ENCODE assay signal across 28 mouse cellular contexts in genomic region chr11:87841436-87841835, GRCm38 (mm10). TPM values are rescaled to one million over a fixed set of nuclear protein-coding genes. Genes with fewer than 3 reads are reported as not detected.
DNase-seq lines count a peak whose midpoint lies in the region; ATAC-seq and TF ChIP-seq lines count a peak whose summit lies in the region.
"Had no signal": no experiment of that assay in that cellular context is flagged by ENCODE, and none has a peak within 500 bp of the region (broad histone marks: within the 10 kb centered on the region; RNA-seq: fewer than 3 reads in every experiment).

No protein-coding gene starts in this region.

- no peak overlapping the region for H3K9ac ChIP-seq in forebrain, embryonic 11.5 days (ENCODE audit: low read length)
- no peak overlapping the region for H3K9ac ChIP-seq in forebrain, postnatal 0 days
- H3K9ac ChIP-seq: embryonic facial prominence, embryonic 13.5 days; embryonic facial prominence, embryonic 15.5 days; forebrain, embryonic 12.5 days had no signal

- WGBS in forebrain, embryonic 11.5 days, result 85% methylated on average over 3 of the region's 3 CpGs
- WGBS in forebrain, postnatal 0 days, result 88% methylated on average over 3 of the region's 3 CpGs

- no peaks in the 10 kb centered on the region for H3K27me3 ChIP-seq in forebrain, embryonic 11.5 days (ENCODE audit: control insufficient read depth, insufficient read depth, low read length)
- H3K27me3 ChIP-seq in forebrain, postnatal 0 days (ENCODE audit: insufficient read depth, low read length), result no peaks in the 10 kb centered on the region
- H3K27me3 ChIP-seq: embryonic facial prominence, embryonic 13.5 days; embryonic facial prominence, embryonic 15.5 days had no signal

- TF ChIP-seq CTCF in forebrain, postnatal 0 days (IDR thresholded peaks at IDR 0.05; ENCODE audit: low read depth), result no peak

- no peak overlapping the region for H3K4me2 ChIP-seq in forebrain, embryonic 11.5 days (ENCODE audit: low read depth, low read length, severe bottlenecking)
- H3K4me2 ChIP-seq in forebrain, postnatal 0 days (ENCODE audit: low read depth), result no peak overlapping the region
- H3K4me2 ChIP-seq: embryonic facial prominence, embryonic 13.5 days; embryonic facial prominence, embryonic 15.5 days; forebrain, embryonic 12.5 days had no signal

- no peak overlapping the region for H3K4me3 ChIP-seq in forebrain, embryonic 11.5 days (ENCODE audit: low read depth, low read length)
- no peak overlapping the region for H3K4me3 ChIP-seq in forebrain, postnatal 0 days (ENCODE audit: low read depth, low read length)
- H3K4me3 ChIP-seq: embryonic facial prominence, embryonic 13.5 days; embryonic facial prominence, embryonic 15.5 days; erythroblast, embryonic 14.5 days; forebrain, embryonic 12.5 days had no signal

- no peak for ATAC-seq in forebrain, embryonic 11.5 days (replicated peaks; ENCODE audit: low FRiP score)
- ATAC-seq in forebrain, postnatal 0 days, result no peak
- peak; percentile 34; the same call in 1 of the 2 replicates for ATAC-seq in erythroid progenitor cell, adult 5-6 weeks (replicated peaks; ENCODE audit: low FRiP score, poor library complexity, severe bottlenecking)
- no peak for ATAC-seq in activated CD4-positive, CD25-positive, alpha-beta regulatory T cell, adult 4 months
- ATAC-seq: forebrain, embryonic 14.5 days; forebrain, embryonic 16.5 days; Patski had no signal

- no peaks in the 10 kb centered on the region for H3K36me3 ChIP-seq in forebrain, embryonic 11.5 days (ENCODE audit: control insufficient read depth, insufficient read depth, low read length)
- no peaks in the 10 kb centered on the region for H3K36me3 ChIP-seq in forebrain, postnatal 0 days (ENCODE audit: insufficient read depth)
- H3K36me3 ChIP-seq: embryonic facial prominence, embryonic 13.5 days; embryonic facial prominence, embryonic 15.5 days; forebrain, embryonic 12.5 days; G1E had no signal

- no peak overlapping the region for H3K27ac ChIP-seq in forebrain, embryonic 11.5 days (ENCODE audit: low read depth, low read length)
- H3K27ac ChIP-seq in forebrain, postnatal 0 days (ENCODE audit: low read depth, low read length), result no peak overlapping the region
- H3K27ac ChIP-seq: embryonic facial prominence, embryonic 13.5 days; embryonic facial prominence, embryonic 15.5 days; forebrain, embryonic 12.5 days had no signal

- no peaks in the 10 kb centered on the region for H3K9me3 ChIP-seq in forebrain, embryonic 11.5 days (ENCODE audit: control insufficient read depth, low read length)
- no peaks in the 10 kb centered on the region for H3K9me3 ChIP-seq in forebrain, postnatal 0 days (ENCODE audit: low read length)
- H3K9me3 ChIP-seq: embryonic facial prominence, embryonic 13.5 days; embryonic facial prominence, embryonic 15.5 days; forebrain, embryonic 12.5 days; G1E had no signal

- no peaks in the 10 kb centered on the region for H3K4me1 ChIP-seq in forebrain, embryonic 11.5 days (replicated peaks; ENCODE audit: control insufficient read depth, insufficient read depth, low read length)
- H3K4me1 ChIP-seq in forebrain, postnatal 0 days (ENCODE audit: insufficient read depth), result no peaks in the 10 kb centered on the region
- H3K4me1 ChIP-seq: embryonic facial prominence, embryonic 13.5 days; embryonic facial prominence, embryonic 15.5 days; forebrain, embryonic 12.5 days had no signal

- DNase-seq in forebrain, embryonic 11.5 days (ENCODE audit: low spot score), result peak; percentile 41
- DNase-seq in forebrain, postnatal 0 days, result no peak
- peak; percentile 88 for DNase-seq in A20 (ENCODE audit: low read depth, low spot score)
- DNase-seq: adrenal gland, adult 2 months; adrenal gland, postnatal 10 days; adrenal gland, postnatal 25 days; cerebellum, adult 11 months; cerebellum, adult 18-20 months; cerebellum, adult 8-10 months; cerebellum, adult 9-11 months; cerebellum, postnatal 14 days; cerebellum, postnatal 36 days; embryo, embryonic 11 days had no signal

RNA-seq across cellular contexts. Expression of gene Mks1, which starts 11.6 kb away (rescaled TPM):
- 15.6 and 17.2 TPM in 2 replicates for polyA plus RNA-seq in forebrain, embryonic 11.5 days (2014; fragmentation: Nextera tagmentation; extraction: Ambion mirVana)
- 6.8 and 11.1 TPM in 2 replicates for total RNA-seq in forebrain, postnatal 0 days (2014; rRNA removed)
- 6.1 and 8.8 TPM in 2 replicates for polyA plus RNA-seq in forebrain, postnatal 0 days (2015; fragmentation: Nextera tagmentation; extraction: Ambion mirVana)
- total RNA-seq in erythroid progenitor cell, adult 5-6 weeks (2015; ENCODE audit: low replicate concordance), result not detected in 2 replicates
- not detected in 2 replicates for total RNA-seq in erythroid progenitor cell, adult 5-6 weeks (2017; ENCODE audit: low replicate concordance)
- polyA plus RNA-seq in activated CD4-positive, CD25-positive, alpha-beta regulatory T cell, adult 4 months (2017; shearing (Covaris generic)), result 1 to 10 TPM; 4.7 to 4.8 TPM

RNA-seq across cellular contexts. Expression of gene Lpo, which starts 13.3 kb away (rescaled TPM):
- 0.28 and 1.0 TPM in 2 replicates for polyA plus RNA-seq in forebrain, embryonic 11.5 days (2014; fragmentation: Nextera tagmentation; extraction: Ambion mirVana)
- total RNA-seq in forebrain, postnatal 0 days (2014; rRNA removed), result 0.46 and 1.1 TPM in 2 replicates
- 0.62 and 1.3 TPM in 2 replicates for polyA plus RNA-seq in forebrain, postnatal 0 days (2015; fragmentation: Nextera tagmentation; extraction: Ambion mirVana)
- not detected in 2 replicates for total RNA-seq in erythroid progenitor cell, adult 5-6 weeks (2015; ENCODE audit: low replicate concordance)
- not detected in 2 replicates for total RNA-seq in erythroid progenitor cell, adult 5-6 weeks (2017; ENCODE audit: low replicate concordance)
- polyA plus RNA-seq in activated CD4-positive, CD25-positive, alpha-beta regulatory T cell, adult 4 months (2017; shearing (Covaris generic)), result not detected
- total RNA-seq: adrenal gland, adult 2 months; adrenal gland, postnatal 10 days; adrenal gland, postnatal 25 days; adrenal gland, postnatal 4 days; common myeloid progenitor, adult 5-6 weeks; G1E had no signal
- polyA plus RNA-seq: adrenal gland, adult 2 months; C2C12; erythroblast, embryonic 14.5 days; G1E; Patski had no signal

RNA-seq across cellular contexts. Expression of gene Epx, which starts 33.9 kb away (rescaled TPM):
- polyA plus RNA-seq in forebrain, embryonic 11.5 days (2014; fragmentation: Nextera tagmentation; extraction: Ambion mirVana), result 0.07 TPM in 1 of 2 replicates, not detected in the other
- 0.15 and 0.90 TPM in 2 replicates for total RNA-seq in forebrain, postnatal 0 days (2014; rRNA removed)
- polyA plus RNA-seq in forebrain, postnatal 0 days (2015; fragmentation: Nextera tagmentation; extraction: Ambion mirVana), result 0.38 and 0.79 TPM in 2 replicates
- 13.0 and 18.4 TPM in 2 replicates for total RNA-seq in erythroid progenitor cell, adult 5-6 weeks (2015; ENCODE audit: low replicate concordance)
- 10.3 and 15.8 TPM in 2 replicates for total RNA-seq in erythroid progenitor cell, adult 5-6 weeks (2017; ENCODE audit: low replicate concordance)
- polyA plus RNA-seq in activated CD4-positive, CD25-positive, alpha-beta regulatory T cell, adult 4 months (2017; shearing (Covaris generic)), result not detected
- total RNA-seq: adrenal gland, adult 2 months; adrenal gland, postnatal 25 days; G1E had no signal
- polyA plus RNA-seq: adrenal gland, adult 2 months; C2C12; forebrain, embryonic 16.5 days; G1E; Patski had no signal

RNA-seq across cellular contexts. Expression of gene Mpo, which starts 48.1 kb away (rescaled TPM):
- 3.6 and 3.9 TPM in 2 replicates for polyA plus RNA-seq in forebrain, embryonic 11.5 days (2014; fragmentation: Nextera tagmentation; extraction: Ambion mirVana)
- 0.33 and 0.46 TPM in 2 replicates for total RNA-seq in forebrain, postnatal 0 days (2014; rRNA removed)
- polyA plus RNA-seq in forebrain, postnatal 0 days (2015; fragmentation: Nextera tagmentation; extraction: Ambion mirVana), result 0.21 TPM in 1 of 2 replicates, not detected in the other
- total RNA-seq in erythroid progenitor cell, adult 5-6 weeks (2015; ENCODE audit: low replicate concordance), result 946 and 1,145 TPM in 2 replicates
- total RNA-seq in erythroid progenitor cell, adult 5-6 weeks (2017; ENCODE audit: low replicate concordance), result 341 and 501 TPM in 2 replicates
- not detected for polyA plus RNA-seq in activated CD4-positive, CD25-positive, alpha-beta regulatory T cell, adult 4 months (2017; shearing (Covaris generic))
- total RNA-seq: adrenal gland, postnatal 25 days had no signal
- polyA plus RNA-seq: adrenal gland, adult 2 months; C2C12; Patski had no signal

RNA-seq across cellular contexts. Expression of gene Olfr462, which starts 50.6 kb away (rescaled TPM):
- not detected in 2 replicates for polyA plus RNA-seq in forebrain, embryonic 11.5 days (2014; fragmentation: Nextera tagmentation; extraction: Ambion mirVana)
- total RNA-seq in forebrain, postnatal 0 days (2014; rRNA removed), result not detected in 2 replicates
- polyA plus RNA-seq in forebrain, postnatal 0 days (2015; fragmentation: Nextera tagmentation; extraction: Ambion mirVana), result not detected in 2 replicates
- not detected in 2 replicates for total RNA-seq in erythroid progenitor cell, adult 5-6 weeks (2015; ENCODE audit: low replicate concordance)
- total RNA-seq in erythroid progenitor cell, adult 5-6 weeks (2017; ENCODE audit: low replicate concordance), result not detected in 2 replicates
- polyA plus RNA-seq in activated CD4-positive, CD25-positive, alpha-beta regulatory T cell, adult 4 months (2017; shearing (Covaris generic)), result not detected
- total RNA-seq: adrenal gland, adult 2 months; adrenal gland, postnatal 10 days; adrenal gland, postnatal 25 days; adrenal gland, postnatal 4 days; common myeloid progenitor, adult 5-6 weeks had no signal
- polyA plus RNA-seq: adrenal gland, adult 2 months; brain, embryonic 14.5 days; C2C12; embryonic facial prominence, embryonic 11.5 days; embryonic facial prominence, embryonic 13.5 days; embryonic facial prominence, embryonic 15.5 days; erythroblast, embryonic 14.5 days; forebrain, embryonic 12.5 days; forebrain, embryonic 14.5 days; forebrain, embryonic 16.5 days; G1E; Patski had no signal
